Mouse (Mus musculus): ENCODE results near the gene Slc22a5.
"Not testable (repeated sequence)": the region's sequence is repeated elsewhere in the genome, so short reads cannot be mapped to it uniquely, and the experiment has no call there.

- not testable (repeated sequence) for TF ChIP-seq CTCF (IDR thresholded peaks at IDR 0.05; ENCODE audit: low read depth, low read length); POLR2A (IDR thresholded peaks at IDR 0.05; ENCODE audit: borderline replicate concordance, low read depth, low read length)
Observed at GRCm38 (mm10) chr11:53860944-53861343, 30.5 kb downstream of the Slc22a5 start.
